Mouse (Mus musculus) CH12.LX (cell line): ENCODE measurements around the gene Mypop. TPM values are rescaled to one million over a fixed set of nuclear protein-coding genes. Genes with fewer than 3 reads are reported as not detected.

Source experiments
- DNase-seq: peaks from one replicate; pipeline ENCODE4 v3.0.0-alpha.2; 2013; ENCODE audit errors: extremely low read depth
- H3K27ac ChIP-seq: 2 replicates; pipeline ENCODE4 v1.5.1; 2012; ENCODE audit warnings: low read depth, mild to moderate bottlenecking, control low read depth, moderate library complexity; ENCODE audit not compliant: insufficient read depth
- H3K27me3 ChIP-seq: replicated peaks from 2 replicates; pipeline ENCODE3; 2012; ENCODE audit warnings: inconsistent platforms
- H3K36me3 ChIP-seq, 2 experiments: replicated peaks in 1 of 2; 2 replicates each; pipeline versions ENCODE3 to v1.6.1; 2012; ENCODE audit warnings: inconsistent platforms in 1 of 2, low read length in 1 of 2, mild to moderate bottlenecking in 1 of 2, mixed read lengths in 1 of 2, moderate library complexity in 1 of 2; ENCODE audit not compliant: control insufficient read depth in 1 of 2, insufficient read depth in 1 of 2
- H3K4me1 ChIP-seq, 2 experiments: 2 replicates each; pipeline ENCODE4 v1.6.1; 2012; ENCODE audit warnings: inconsistent platforms in 1 of 2, moderate library complexity in 1 of 2; ENCODE audit not compliant: insufficient read depth in 2 of 2, control insufficient read depth in 1 of 2
- H3K4me2 ChIP-seq: 2 replicates; pipeline ENCODE4 v1.6.1; 2012; ENCODE audit warnings: low read depth, mild to moderate bottlenecking, control low read depth; ENCODE audit not compliant: poor library complexity, insufficient read depth, severe bottlenecking
- H3K4me3 ChIP-seq, 3 experiments: fragments of 150-350 bp in 1 of 3; sonication (generic) in 1 of 3; replicated peaks in 1 of 3; 2 replicates each; pipeline versions ENCODE3 to v1.5.1; 2011 to 2012; ENCODE audit warnings: low read depth in 2 of 3, low read length in 2 of 3, mild to moderate bottlenecking in 2 of 3, moderate library complexity in 2 of 3, control low read depth in 1 of 3, improper control_type of control experiment in 1 of 3, inconsistent platforms in 1 of 3, mixed read lengths in 1 of 3; ENCODE audit not compliant: poor library complexity in 1 of 3
- H3K79me2 ChIP-seq: replicated peaks from 2 replicates; pipeline ENCODE4 v1.6.1; 2012; ENCODE audit warnings: mild to moderate bottlenecking, moderate library complexity; ENCODE audit not compliant: control insufficient read depth, poor library complexity, insufficient read depth, severe bottlenecking; ENCODE audit errors: extremely low read depth
- H3K9ac ChIP-seq: 2 replicates; pipeline ENCODE4 v1.6.1; 2012; ENCODE audit warnings: low read depth, mild to moderate bottlenecking, control low read depth, moderate library complexity; ENCODE audit not compliant: insufficient read depth
- H3K9me3 ChIP-seq: replicated peaks from 2 replicates; pipeline ENCODE3; 2012; ENCODE audit warnings: low read length, inconsistent platforms, mixed read lengths
- CTCF ChIP-seq, 2 experiments: IDR thresholded peaks in 1 of 2; conservative IDR thresholded peaks in 1 of 2; 2 replicates each; pipeline ENCODE4 v1.5.1; 2011 to 2012; ENCODE audit warnings: low read depth in 2 of 2, low read length in 2 of 2, improper control_type of control experiment in 1 of 2, inconsistent platforms in 1 of 2, mild to moderate bottlenecking in 1 of 2, moderate library complexity in 1 of 2
- HCFC1 ChIP-seq: IDR thresholded peaks from 2 replicates; pipeline ENCODE4 v1.6.1; 2012; ENCODE audit warnings: low read depth, mild to moderate bottlenecking, inconsistent platforms, low read length, improper control_type of control experiment
- MAX ChIP-seq: IDR thresholded peaks from 2 replicates; pipeline ENCODE4 v1.6.1; 2011; ENCODE audit warnings: low read length, improper control_type of control experiment
- MEF2A ChIP-seq: IDR thresholded peaks from 2 replicates; pipeline ENCODE4 v1.6.1; 2014; ENCODE audit warnings: low read depth, mild to moderate bottlenecking, inconsistent platforms, low read length, improper control_type of control experiment, borderline replicate concordance
- NELFE ChIP-seq: IDR thresholded peaks from 2 replicates; pipeline ENCODE4 v1.6.1; 2011; ENCODE audit warnings: low read depth, low read length, improper control_type of control experiment
- NRF1 ChIP-seq: IDR thresholded peaks from 2 replicates; pipeline ENCODE4 v1.6.1; 2014; ENCODE audit warnings: low read depth, mild to moderate bottlenecking, inconsistent platforms, low read length, improper control_type of control experiment, moderate library complexity
- POLR2AphosphoS2 ChIP-seq: IDR thresholded peaks from 2 replicates; pipeline ENCODE4 v1.6.1; 2011; ENCODE audit warnings: low read depth, low read length, improper control_type of control experiment
- RAD21 ChIP-seq: IDR thresholded peaks from 2 replicates; pipeline ENCODE4 v1.6.1; 2011; ENCODE audit warnings: low read depth, mild to moderate bottlenecking, low read length, improper control_type of control experiment, moderate library complexity
- SMC3 ChIP-seq: IDR thresholded peaks from 2 replicates; pipeline ENCODE4 v1.6.1; 2011; ENCODE audit warnings: low read depth, low read length, improper control_type of control experiment
- USF2 ChIP-seq: conservative IDR thresholded peaks from 2 replicates; pipeline ENCODE4 v1.6.1; 2011; ENCODE audit warnings: low read depth, low read length, improper control_type of control experiment
- ZC3H11A ChIP-seq: IDR thresholded peaks from 2 replicates; pipeline ENCODE4 v1.6.1; 2012; ENCODE audit warnings: low read depth, mild to moderate bottlenecking, inconsistent platforms, low read length, improper control_type of control experiment
- ZKSCAN1 ChIP-seq: IDR thresholded peaks from 2 replicates; pipeline ENCODE4 v1.6.1; 2012; ENCODE audit warnings: low read depth, inconsistent platforms, low read length, improper control_type of control experiment, borderline replicate concordance
- dilution Hi-C: fragments of 300-500 bp; cut with MboI; formaldehyde crosslinking; loops from 2 replicates; pipeline ENCODE4 v1.14.3; 2020; ENCODE audit warnings: low sequenced_read_pairs; ENCODE audit not compliant: extremely low pct_unique_long_range_greater_than_20kb, extremely low pct_ligation_motif_present
- in situ Hi-C: fragments of 300-500 bp; cut with MboI; formaldehyde crosslinking; loops from 3 replicates; pipeline ENCODE4 v1.14.3; 2019; ENCODE audit warnings: low sequenced_read_pairs, low pct_ligation_motif_present, low pct_unique_long_range_greater_than_20kb, mixed read lengths
- polyA plus RNA-seq: library from polyadenylated mRNA; unstranded; fragments of >175 nt; gene quantifications from 2 replicates; pipeline ENCODE4 v1.2.1, GENCODE M21; 2012; ENCODE audit warnings: low read depth; ENCODE audit not compliant: insufficient read length
- total RNA-seq, 2 experiments: library from RNA; depleted of rRNA; stranded (reverse); fragments of 300-350 nt in 1 of 2; fragments of >200 nt in 1 of 2; gene quantifications; 2 replicates each; pipeline ENCODE4 v1.2.3; 2012 to 2014

Gene Mypop
- total and polyA plus RNA-seq, 3 experiments = 1.2 to 4.7 (median 2.5) TPM

- Histone ChIP-seq H3K9ac (no peak overlapping the region), H3K27me3 (no peaks in the 10 kb centered on the region), H3K27ac (no peak overlapping the region), H3K4me3 (no peak overlapping the region), H3K9me3 (no peaks in the 10 kb centered on the region), H3K79me2 (peaks cover 33% of the 10 kb centered on the region), H3K36me3 (peaks cover 52 to 62% of the 10 kb centered on the region in 2 experiments), H3K4me1 (peaks cover 15 to 25% of the 10 kb centered on the region in 2 experiments), H3K4me2 (no peak overlapping the region)
- in situ Hi-C loops (loop anchor here (10.0 kb wide), 1 partner anchor 134 kb away; no protein-coding TSS in a partner anchor), dilution Hi-C loops (no loop called here)
- TF ChIP-seq HCFC1 (no peak), CTCF (conservative IDR thresholded peaks at IDR 0.05 in 1 of 2, IDR thresholded peaks at IDR 0.05 in 1 of 2; ENCODE audit: low read depth in 2 of 2, low read length in 2 of 2) (peak; percentile 52 to 79), RAD21 (peak; percentile 54), NELFE (no peak), SMC3 (peak; percentile 68)
- peak; percentile 69 for DNase-seq
Observed at GRCm38 (mm10) chr7:19029084-19029653, 38.1 kb downstream of the Mypop start.

- no peak for DNase-seq
- peaks cover 11% of the 10 kb centered on the region for H3K79me2 ChIP-seq
- no peaks in the 10 kb centered on the region for H3K27me3 ChIP-seq
- no peak for TF ChIP-seq MAX
- no peak overlapping the region for H3K4me2 ChIP-seq
- dilution Hi-C loops (no loop called here), in situ Hi-C loops (no loop called here)
- H3K4me3 ChIP-seq = no peak overlapping the region
- peaks cover 74 to 84% of the 10 kb centered on the region in 2 experiments for H3K36me3 ChIP-seq
- H3K4me1 ChIP-seq = peaks cover 7 to 11% of the 10 kb centered on the region in 2 experiments
- no peak overlapping the region for H3K27ac ChIP-seq
- H3K9me3 ChIP-seq = no peaks in the 10 kb centered on the region
- H3K9ac ChIP-seq = no peak overlapping the region
Observed at GRCm38 (mm10) chr7:19031641-19032040, 40.6 kb downstream of the Mypop start.

- H3K4me1 ChIP-seq = peaks cover 0 to 2% of the 10 kb centered on the region in 2 experiments; a peak in 1 of 4 replicates
- no peaks in the 10 kb centered on the region for H3K27me3 ChIP-seq
- H3K9ac ChIP-seq = no peak overlapping the region
- dilution Hi-C loops = no loop called here
- H3K9me3 ChIP-seq = no peaks in the 10 kb centered on the region
- no peak overlapping the region for H3K4me2 ChIP-seq
- TF ChIP-seq NRF1 (no peak), HCFC1 (no peak), USF2 (no peak), MEF2A (no peak), ZKSCAN1 (no peak), ZC3H11A (no peak), POLR2AphosphoS2 (no peak)
- TF ChIP-seq, all 38 proteins: peak for 0
- Histone ChIP-seq H3K36me3 (peaks cover 98 to 99% of the 10 kb centered on the region in 2 experiments), H3K4me3 (no peak overlapping the region), H3K79me2 (no peaks in the 10 kb centered on the region), H3K27ac (no peak overlapping the region)
- no peak for DNase-seq
- in situ Hi-C loops = no loop called here
Observed at GRCm38 (mm10) chr7:19044616-19045015, 53.6 kb downstream of the Mypop start.
